In genomic region chr7:27789306-27789705, GRCm38 (mm10) we compare ENCODE assay signal across 24 mouse cellular contexts. TPM values are rescaled to one million over a fixed set of nuclear protein-coding genes. Genes with fewer than 3 reads are reported as not detected.
DNase-seq lines count a peak whose midpoint lies in the region; TF ChIP-seq lines count a peak whose summit lies in the region.
"Had no signal": no experiment of that assay in that cellular context is flagged by ENCODE, and none has a peak within 500 bp of the region (broad histone marks: within the 10 kb centered on the region; RNA-seq: fewer than 3 reads in every experiment).

No protein-coding gene starts in this region.

- peak; percentile 23 for DNase-seq in gastrocnemius, adult 2 months
- no peak for DNase-seq in gastrocnemius, postnatal 36 days
- DNase-seq in gastrocnemius, postnatal 25 days, result peak; percentile 8
- no peak for DNase-seq in gastrocnemius, postnatal 10 days
- peak; percentile 34 for DNase-seq in adipocyte (ENCODE audit: low spot score)
- peak; percentile 21 for DNase-seq in skeletal muscle tissue, adult 2 months (ENCODE audit: low read depth, low spot score)
- no peak for DNase-seq in cerebellum, adult 9-10 months
- no peak for DNase-seq in layer of hippocampus, postnatal 10 days (ENCODE audit: low spot score in 2 of 2)
- DNase-seq: adrenal gland, adult 2 months; adrenal gland, postnatal 10 days; adrenal gland, postnatal 25 days; cerebellum, adult 11-12 months; cerebellum, adult 2 months; cerebellum, adult 9-11 months; cerebellum, postnatal 14 days; cerebellum, postnatal 36 days; embryo, embryonic 11 days; forebrain, postnatal 0 days had no signal

- H3K4me3 ChIP-seq in gastrocnemius, adult 2 months, result no peak overlapping the region
- H3K4me3 ChIP-seq: embryonic facial prominence, embryonic 13.5 days; embryonic facial prominence, embryonic 15.5 days; erythroblast, embryonic 14.5 days; forebrain, embryonic 10.5 days; forebrain, embryonic 12.5 days; forebrain, embryonic 15.5 days had no signal

- TF ChIP-seq CTCF in gastrocnemius, adult 2 months (IDR thresholded peaks at IDR 0.05), result no peak

- H3K27ac ChIP-seq in gastrocnemius, adult 2 months, result no peak overlapping the region
- H3K27ac ChIP-seq: embryonic facial prominence, embryonic 13.5 days; embryonic facial prominence, embryonic 15.5 days; forebrain, embryonic 10.5 days; forebrain, embryonic 12.5 days; forebrain, embryonic 15.5 days had no signal

- intact Hi-C loops in gastrocnemius, adult 2 months (cut with DNase I), result no loop called here
- intact Hi-C loops in gastrocnemius, postnatal 36 days (cut with DNase I), result no loop called here

RNA-seq across cellular contexts. Expression of gene Zfp626, which starts 17.7 kb away (rescaled TPM):
- 1 to 10 TPM; 4.0 to 5.0 TPM for total RNA-seq in gastrocnemius, adult 2 months (2021)
- total RNA-seq in gastrocnemius, postnatal 36 days (2021), result 1 to 10 TPM; 3.4 to 3.5 TPM
- 1 to 10 TPM; 3.8 to 3.9 TPM for total RNA-seq in gastrocnemius, postnatal 25 days (2021)
- 1 to 10 TPM; 5.1 to 5.2 TPM for total RNA-seq in gastrocnemius, postnatal 10 days (2021)
- 1 to 10 TPM; 6.2 to 7.6 TPM for total RNA-seq in layer of hippocampus, postnatal 10 days (2021)

RNA-seq across cellular contexts. Expression of gene Zfp59, which starts 49.1 kb away (rescaled TPM):
- total RNA-seq in gastrocnemius, adult 2 months (2021), result 1 to 10 TPM; 2.3 to 2.7 TPM
- 1 to 10 TPM; 1.7 to 2.7 TPM for total RNA-seq in gastrocnemius, postnatal 36 days (2021)
- total RNA-seq in gastrocnemius, postnatal 25 days (2021), result 1 to 10 TPM; 1.6 to 1.7 TPM
- 1 to 10 TPM; 2.3 to 2.5 TPM for total RNA-seq in gastrocnemius, postnatal 10 days (2021)
- total RNA-seq in layer of hippocampus, postnatal 10 days (2021), result 1 to 10 TPM; 4.4 to 4.5 TPM

RNA-seq across cellular contexts. Expression of gene Zfp60, which starts 58.1 kb away (rescaled TPM):
- 1 to 10 TPM; 5.9 to 9.0 TPM for total RNA-seq in gastrocnemius, adult 2 months (2021)
- 1 to 10 TPM; 4.5 to 5.8 TPM for total RNA-seq in gastrocnemius, postnatal 36 days (2021)
- total RNA-seq in gastrocnemius, postnatal 25 days (2021), result 1 to 10 TPM; 5.0 to 6.2 TPM
- 1 to 10 TPM; 6.6 to 8.4 TPM for total RNA-seq in gastrocnemius, postnatal 10 days (2021)
- total RNA-seq in layer of hippocampus, postnatal 10 days (2021), result 10 to 100 TPM; 36.6 to 37.3 TPM

Comparison
In these comparisons a context has a peak if more than half of its experiments do, and no peak if none do; other contexts are left out.
1. DNase-seq: peak in gastrocnemius, adult 2 months (single experiment), gastrocnemius, postnatal 25 days (single experiment), adipocyte (single experiment) and skeletal muscle tissue, adult 2 months (single experiment); none in gastrocnemius, postnatal 36 days (0 of 2), gastrocnemius, postnatal 10 days (single experiment), cerebellum, adult 9-10 months (single experiment) and layer of hippocampus, postnatal 10 days (0 of 2).